ENCODE assay signal across 18 mouse cellular contexts in the genomic region with DNA sequence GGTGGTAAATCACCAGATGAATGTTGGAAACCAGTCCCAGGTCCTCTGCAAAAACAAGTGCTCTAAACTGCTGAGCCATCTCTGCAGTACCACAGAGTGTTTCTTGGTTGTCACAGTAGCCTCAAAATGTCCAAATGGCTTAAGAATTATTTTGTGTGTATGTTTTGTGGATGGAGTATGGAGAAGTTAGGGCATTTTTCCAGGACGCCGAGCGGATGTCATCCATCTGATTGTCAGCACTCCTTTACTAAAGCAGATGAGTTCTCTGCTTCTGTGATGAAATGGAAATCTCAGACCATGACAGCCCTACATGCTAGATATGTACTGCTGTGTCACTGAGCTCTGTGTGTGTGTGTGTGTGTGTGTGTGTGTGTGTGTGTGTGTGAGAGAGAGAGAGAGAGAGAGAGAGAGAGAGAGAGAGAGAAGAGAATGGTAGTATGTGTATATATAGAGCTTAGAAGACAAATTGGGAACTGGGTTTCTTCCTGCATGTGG.
"Had no signal": no experiment of that assay in that cellular context is flagged by ENCODE, and none has a peak within 500 bp of the region (broad histone marks: within the 10 kb centered on the region; RNA-seq: fewer than 3 reads in every experiment).

No protein-coding gene starts in this region.

- H3K27ac ChIP-seq: kidney, embryonic 15.5 days; left cerebral cortex, adult 2 months; liver, embryonic 13.5 days; stomach, postnatal 0 days had no signal

- H3K9ac ChIP-seq: kidney, embryonic 15.5 days; liver, embryonic 13.5 days had no signal

- H3K27me3 ChIP-seq: kidney, embryonic 15.5 days; liver, embryonic 13.5 days had no signal

- H3K4me1 ChIP-seq: kidney, embryonic 15.5 days had no signal

- H3K4me3 ChIP-seq: kidney, embryonic 15.5 days; left cerebral cortex, adult 2 months; liver, embryonic 13.5 days had no signal

- DNase-seq: kidney, adult 8-10 months; kidney, postnatal 10 days; kidney, postnatal 36 days; layer of hippocampus, postnatal 36 days; liver, embryonic 13.5 days; lung, adult 2 months; lung, postnatal 4 days; midbrain, embryonic 14.5 days; right cerebral cortex, adult 18-20 months; right cerebral cortex, postnatal 14 days; right cerebral cortex, postnatal 4 days; thymus, adult 2 months; thymus, postnatal 14 days; thymus, postnatal 4 days had no signal

- H3K9me3 ChIP-seq: kidney, embryonic 15.5 days; liver, embryonic 13.5 days had no signal

- H3K36me3 ChIP-seq: liver, embryonic 13.5 days had no signal

- H3K4me2 ChIP-seq: kidney, embryonic 15.5 days; liver, embryonic 13.5 days; midbrain, embryonic 11.5 days had no signal
